Comparison of ENCODE assay signal across 13 mouse cellular contexts in the genomic region with DNA sequence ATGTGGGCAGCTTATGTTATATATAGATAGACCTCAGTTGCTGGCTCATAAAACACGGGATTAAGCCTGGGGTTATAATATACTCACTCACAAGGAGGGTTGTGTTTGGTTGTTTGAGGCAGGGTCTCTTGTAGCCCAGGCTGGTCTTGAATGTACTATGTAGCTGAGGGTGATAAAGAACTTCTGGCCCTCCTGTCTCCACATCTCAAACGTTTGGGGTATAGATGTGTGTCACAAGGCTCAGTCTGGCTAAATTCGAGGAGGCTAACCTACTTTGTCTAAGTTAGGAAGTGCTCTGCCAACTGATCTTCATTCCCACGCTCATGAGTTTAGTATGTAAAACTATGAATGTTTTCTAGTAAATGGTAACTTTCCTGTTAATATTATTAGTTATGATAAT.
A peak's percentile ranks its signal among the peaks of the same experiment; 100 is the strongest.
DNase-seq lines count a peak whose midpoint lies in the region; ATAC-seq and TF ChIP-seq lines count a peak whose summit lies in the region.
"Had no signal": no experiment of that assay in that cellular context is flagged by ENCODE, and none has a peak within 500 bp of the region (broad histone marks: within the 10 kb centered on the region; RNA-seq: fewer than 3 reads in every experiment).

No protein-coding gene starts in this region.

- no peak overlapping the region for H3K27ac ChIP-seq in heart, embryonic 13.5 days (replicated peaks)
- no peak overlapping the region for H3K27ac ChIP-seq in heart, embryonic 12.5 days (ENCODE audit: poor library complexity, severe bottlenecking)
- no peak overlapping the region for H3K27ac ChIP-seq in hindbrain, postnatal 0 days
- H3K27ac ChIP-seq in hindbrain, embryonic 12.5 days, result no peak overlapping the region
- H3K27ac ChIP-seq in midbrain, embryonic 14.5 days (replicated peaks; ENCODE audit: low read depth, low read length), result no peak overlapping the region
- H3K27ac ChIP-seq in midbrain, embryonic 15.5 days, result no peak overlapping the region
- H3K27ac ChIP-seq in liver, embryonic 11.5 days (ENCODE audit: low read depth, low read length), result no peak overlapping the region
- H3K27ac ChIP-seq: forebrain, embryonic 13.5 days; heart, embryonic 10.5 days; kidney, postnatal 0 days; liver, embryonic 13.5 days; neural tube, embryonic 12.5 days had no signal

- peak overlapping the region; percentile 60; the same call in 1 of the 2 replicates for H3K4me2 ChIP-seq in heart, embryonic 13.5 days
- H3K4me2 ChIP-seq in heart, embryonic 12.5 days, result no peak overlapping the region
- H3K4me2 ChIP-seq in hindbrain, postnatal 0 days (ENCODE audit: low read depth, low read length), result peak overlapping the region; percentile 53
- H3K4me2 ChIP-seq in hindbrain, embryonic 12.5 days (replicated peaks), result no peak overlapping the region
- H3K4me2 ChIP-seq in midbrain, embryonic 14.5 days (ENCODE audit: low read length), result peak overlapping the region; percentile 49; the same call in 1 of the 2 replicates
- H3K4me2 ChIP-seq in midbrain, embryonic 15.5 days, result no peak overlapping the region
- no peak overlapping the region for H3K4me2 ChIP-seq in liver, embryonic 11.5 days
- H3K4me2 ChIP-seq: liver, embryonic 13.5 days had no signal

- no peak for TF ChIP-seq CTCF in hindbrain, postnatal 0 days (IDR thresholded peaks at IDR 0.05; ENCODE audit: low read depth)

- ATAC-seq in heart, embryonic 13.5 days (ENCODE audit: extremely low read depth, insufficient number of reproducible peaks, low FRiP score, low TSS enrichment), result no peak
- ATAC-seq in heart, embryonic 12.5 days (ENCODE audit: insufficient number of reproducible peaks, low FRiP score), result no peak
- no peak for ATAC-seq in hindbrain, postnatal 0 days
- ATAC-seq in hindbrain, embryonic 12.5 days (ENCODE audit: low FRiP score), result no peak
- no peak for ATAC-seq in midbrain, embryonic 14.5 days (ENCODE audit: low FRiP score, low TSS enrichment)
- ATAC-seq in midbrain, embryonic 15.5 days (replicated peaks), result no peak
- ATAC-seq in liver, embryonic 11.5 days (replicated peaks; ENCODE audit: low FRiP score), result no peak

- H3K36me3 ChIP-seq in heart, embryonic 13.5 days, result no peaks in the 10 kb centered on the region
- H3K36me3 ChIP-seq in heart, embryonic 12.5 days, result no peaks in the 10 kb centered on the region
- no peaks in the 10 kb centered on the region for H3K36me3 ChIP-seq in hindbrain, postnatal 0 days (ENCODE audit: insufficient read depth, low read length)
- no peaks in the 10 kb centered on the region for H3K36me3 ChIP-seq in hindbrain, embryonic 12.5 days
- H3K36me3 ChIP-seq in midbrain, embryonic 14.5 days (ENCODE audit: control insufficient read depth, insufficient read depth, low read length), result no peaks in the 10 kb centered on the region
- no peaks in the 10 kb centered on the region for H3K36me3 ChIP-seq in midbrain, embryonic 15.5 days (replicated peaks)
- no peaks in the 10 kb centered on the region for H3K36me3 ChIP-seq in liver, embryonic 11.5 days (ENCODE audit: control insufficient read depth, insufficient read depth, low read length)
- H3K36me3 ChIP-seq: heart, embryonic 10.5 days; liver, embryonic 13.5 days; neural tube, embryonic 12.5 days had no signal

- no peak overlapping the region for H3K4me3 ChIP-seq in heart, embryonic 13.5 days
- no peak overlapping the region for H3K4me3 ChIP-seq in heart, embryonic 12.5 days
- H3K4me3 ChIP-seq in hindbrain, postnatal 0 days (ENCODE audit: low read length), result no peak overlapping the region; the same call in 1 of the 2 replicates
- no peak overlapping the region for H3K4me3 ChIP-seq in hindbrain, embryonic 12.5 days
- no peak overlapping the region for H3K4me3 ChIP-seq in midbrain, embryonic 14.5 days (replicated peaks; ENCODE audit: low read depth, low read length)
- no peak overlapping the region for H3K4me3 ChIP-seq in midbrain, embryonic 15.5 days
- H3K4me3 ChIP-seq in liver, embryonic 11.5 days (ENCODE audit: low read depth, low read length), result no peak overlapping the region
- H3K4me3 ChIP-seq: forebrain, embryonic 13.5 days; liver, embryonic 13.5 days; neural tube, embryonic 12.5 days had no signal

- WGBS in heart, embryonic 13.5 days, result 49% methylated on average over 4 of the region's 4 CpGs
- 41% methylated on average over 4 of the region's 4 CpGs for WGBS in heart, embryonic 12.5 days
- WGBS in hindbrain, postnatal 0 days, result 50% methylated on average over 4 of the region's 4 CpGs
- WGBS in hindbrain, embryonic 12.5 days, result 58% methylated on average over 4 of the region's 4 CpGs
- WGBS in midbrain, embryonic 14.5 days, result 54% methylated on average over 4 of the region's 4 CpGs
- 49% methylated on average over 4 of the region's 4 CpGs for WGBS in midbrain, embryonic 15.5 days
- 44% methylated on average over 4 of the region's 4 CpGs for WGBS in liver, embryonic 11.5 days

- H3K9me3 ChIP-seq in heart, embryonic 13.5 days, result no peaks in the 10 kb centered on the region
- no peaks in the 10 kb centered on the region for H3K9me3 ChIP-seq in heart, embryonic 12.5 days (replicated peaks)
- no peaks in the 10 kb centered on the region for H3K9me3 ChIP-seq in hindbrain, postnatal 0 days (ENCODE audit: low read length)
- H3K9me3 ChIP-seq in hindbrain, embryonic 12.5 days (replicated peaks), result no peaks in the 10 kb centered on the region
- no peaks in the 10 kb centered on the region for H3K9me3 ChIP-seq in midbrain, embryonic 14.5 days (ENCODE audit: control insufficient read depth, low read length)
- no peaks in the 10 kb centered on the region for H3K9me3 ChIP-seq in midbrain, embryonic 15.5 days
- H3K9me3 ChIP-seq in liver, embryonic 11.5 days (ENCODE audit: control insufficient read depth, low read length), result no peaks in the 10 kb centered on the region
- H3K9me3 ChIP-seq: forebrain, embryonic 13.5 days; heart, embryonic 10.5 days; liver, embryonic 13.5 days; neural tube, embryonic 12.5 days had no signal

- H3K27me3 ChIP-seq in heart, embryonic 13.5 days (replicated peaks), result no peaks in the 10 kb centered on the region
- 0 out of 2 replicates have a peak, but pooled peaks cover 3% of the 10 kb centered on the region for H3K27me3 ChIP-seq in heart, embryonic 12.5 days (replicated peaks)
- H3K27me3 ChIP-seq in hindbrain, postnatal 0 days (ENCODE audit: insufficient read depth, low read length), result no peaks in the 10 kb centered on the region
- H3K27me3 ChIP-seq in hindbrain, embryonic 12.5 days, result no peaks in the 10 kb centered on the region
- H3K27me3 ChIP-seq in midbrain, embryonic 14.5 days (ENCODE audit: control insufficient read depth, insufficient read depth, low read length), result no peaks in the 10 kb centered on the region
- no peaks in the 10 kb centered on the region for H3K27me3 ChIP-seq in midbrain, embryonic 15.5 days (replicated peaks)
- H3K27me3 ChIP-seq in liver, embryonic 11.5 days (replicated peaks; ENCODE audit: control insufficient read depth, insufficient read depth, low read length), result no peaks in the 10 kb centered on the region
- H3K27me3 ChIP-seq: forebrain, embryonic 13.5 days; liver, embryonic 13.5 days; megakaryocyte, embryonic 14.5 days; neural tube, embryonic 12.5 days had no signal

- no peak overlapping the region for H3K9ac ChIP-seq in heart, embryonic 13.5 days
- no peak overlapping the region for H3K9ac ChIP-seq in heart, embryonic 12.5 days
- H3K9ac ChIP-seq in hindbrain, postnatal 0 days (replicated peaks; ENCODE audit: low read length), result no peak overlapping the region
- H3K9ac ChIP-seq in hindbrain, embryonic 12.5 days, result no peak overlapping the region
- no peak overlapping the region for H3K9ac ChIP-seq in midbrain, embryonic 14.5 days (replicated peaks; ENCODE audit: low read length)
- H3K9ac ChIP-seq in midbrain, embryonic 15.5 days, result no peak overlapping the region
- H3K9ac ChIP-seq in liver, embryonic 11.5 days (ENCODE audit: low read depth, low read length), result no peak overlapping the region
- H3K9ac ChIP-seq: forebrain, embryonic 13.5 days; liver, embryonic 13.5 days; neural tube, embryonic 12.5 days had no signal

- H3K4me1 ChIP-seq in heart, embryonic 13.5 days, result no peaks in the 10 kb centered on the region
- no peaks in the 10 kb centered on the region for H3K4me1 ChIP-seq in heart, embryonic 12.5 days (replicated peaks)
- H3K4me1 ChIP-seq in hindbrain, postnatal 0 days (ENCODE audit: insufficient read depth, low read length), result no peaks in the 10 kb centered on the region
- H3K4me1 ChIP-seq in hindbrain, embryonic 12.5 days, result no peaks in the 10 kb centered on the region
- H3K4me1 ChIP-seq in midbrain, embryonic 14.5 days (ENCODE audit: control insufficient read depth, insufficient read depth, low read length), result no peaks in the 10 kb centered on the region
- H3K4me1 ChIP-seq in midbrain, embryonic 15.5 days, result peaks cover 7% of the 10 kb centered on the region; the same call in 1 of the 2 replicates
- H3K4me1 ChIP-seq in liver, embryonic 11.5 days (replicated peaks; ENCODE audit: control insufficient read depth, insufficient read depth, low read length), result no peaks in the 10 kb centered on the region
- H3K4me1 ChIP-seq: forebrain, embryonic 13.5 days; heart, embryonic 10.5 days; liver, embryonic 13.5 days; neural tube, embryonic 12.5 days had no signal

- DNase-seq in hindbrain, postnatal 0 days (ENCODE audit: low spot score), result no peak
- no peak for DNase-seq in midbrain, embryonic 14.5 days
- no peak for DNase-seq in liver, embryonic 11.5 days (ENCODE audit: low spot score)
- DNase-seq: liver, embryonic 13.5 days had no signal

Comparison
In these comparisons a context has a peak if more than half of its experiments do, and no peak if none do; other contexts are left out.
1. H3K4me2 ChIP-seq: peak in heart, embryonic 13.5 days (single experiment), hindbrain, postnatal 0 days (single experiment) and midbrain, embryonic 14.5 days (single experiment); none in heart, embryonic 12.5 days (single experiment), hindbrain, embryonic 12.5 days (single experiment), midbrain, embryonic 15.5 days (single experiment) and liver, embryonic 11.5 days (single experiment).